Mouse (Mus musculus): ENCODE results near the gene Ndufa13.

Gene Ndufa13

GRCm38 (mm10) chr8:69877992-69878391, 24.4 kb downstream of the Ndufa13 start:
- CTCF ChIA-PET = interaction anchor here in 1 of 4 experiments (1.0 to 2.0 kb wide), 2 partner anchors 16 to 124 kb away, joined by 3 to 5 read pairs; no protein-coding TSS in a partner anchor
- POLR2A ChIA-PET = interaction anchor here in 2 of 4 experiments (0.6 to 1.2 kb wide), 3 partner anchors 9 to 29 kb away, joined by 3 to 4 read pairs (median 3); partner anchors contain the start of gene Cilp2 (in 1 of the 2)

DNA sequence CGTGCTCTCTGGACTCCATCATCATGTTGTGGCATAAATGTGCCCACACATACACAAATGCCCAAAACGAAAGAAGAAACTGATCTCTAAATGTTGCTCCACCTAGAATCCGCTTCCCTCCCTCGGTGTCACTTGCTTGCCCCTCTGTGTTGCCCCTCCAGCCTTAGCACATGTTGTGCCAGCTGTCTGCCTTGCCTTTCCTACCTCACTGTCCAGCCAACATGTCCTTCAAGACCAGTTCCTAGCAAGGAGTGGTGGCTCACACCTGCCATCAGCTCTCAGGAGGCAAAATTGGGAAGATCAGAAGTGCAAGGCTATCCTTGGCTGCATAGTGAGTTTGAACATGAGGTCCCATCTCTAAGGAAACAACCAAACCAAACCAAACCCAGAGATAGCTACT, 25.0 kb downstream of the Ndufa13 start:
- CTCF ChIA-PET = interaction anchor here in 3 of 4 experiments (0.7 to 3.1 kb wide), 4 partner anchors 13 to 160 kb away, joined by 3 to 9 read pairs (median 4); no protein-coding TSS in a partner anchor
- POLR2A ChIA-PET = interaction anchor here in 2 of 4 experiments (0.7 to 3.3 kb wide), 5 partner anchors 8 to 29 kb away, joined by 3 to 10 read pairs (median 4); no protein-coding TSS in a partner anchor

DNA sequence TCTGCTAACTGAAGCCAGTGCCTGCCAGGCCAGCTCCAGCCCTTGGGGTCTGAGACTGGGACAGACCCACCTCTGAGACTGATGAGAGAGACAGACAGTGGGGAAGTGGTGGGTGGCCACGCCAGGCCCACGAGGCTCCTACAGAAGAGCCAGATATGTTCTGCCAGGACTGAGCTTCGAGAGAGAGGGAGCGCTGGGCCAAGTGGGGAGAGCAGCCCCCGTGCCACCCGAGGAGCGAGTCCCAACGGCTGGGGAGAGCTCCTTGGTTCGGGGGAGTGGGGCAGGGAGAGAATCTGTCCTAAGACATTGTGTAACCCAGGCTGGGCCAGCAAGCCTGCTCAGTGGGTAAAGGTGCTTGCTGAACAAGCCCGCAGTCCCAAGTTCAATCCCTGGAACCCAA, 25.4 kb downstream of the Ndufa13 start:
- POLR2A ChIA-PET = interaction anchor here in 2 of 4 experiments (0.7 to 3.3 kb wide), 5 partner anchors 9 to 28 kb away, joined by 3 to 10 read pairs (median 4); no protein-coding TSS in a partner anchor
- CTCF ChIA-PET = interaction anchor here in 3 of 4 experiments (0.7 to 3.1 kb wide), 7 partner anchors 7 to 252 kb away, joined by 3 to 9 read pairs (median 4); partner anchors contain the start of gene Zfp868 (in 1 of the 3)

DNA sequence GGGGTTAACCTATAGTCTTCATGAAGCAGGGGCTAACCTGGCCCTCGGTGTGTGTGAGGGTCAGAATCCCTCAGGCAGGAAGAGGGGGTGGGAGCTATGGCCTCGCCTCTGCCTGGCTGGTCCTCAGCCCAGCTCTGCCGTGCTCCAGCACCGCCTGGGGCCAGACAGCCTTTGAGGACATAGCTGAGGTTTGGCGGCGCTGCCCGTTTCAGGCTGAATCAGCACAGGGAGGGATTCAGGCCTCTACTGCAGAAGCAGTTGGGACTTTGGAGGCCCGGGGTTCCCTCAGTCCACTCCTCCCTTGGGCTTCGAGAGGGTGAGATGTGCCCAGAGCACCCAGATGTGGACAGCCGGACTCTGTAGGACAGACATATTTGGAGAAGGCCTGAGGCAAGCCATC, 26.3 kb downstream of the Ndufa13 start:
- POLR2A ChIA-PET = interaction anchor here in 2 of 4 experiments (1.0 to 3.3 kb wide), 14 partner anchors 8 to 337 kb away, joined by 3 to 10 read pairs (median 3); partner anchors contain the start of genes Cilp2 (in 2 of the 2), Ndufa13 (in 1 of the 2), Tssk6 (in 1 of the 2) and Yjefn3 (in 1 of the 2)
- CTCF ChIA-PET = interaction anchor here in 3 of 4 experiments (1.1 to 3.1 kb wide), 11 partner anchors 8 to 547 kb away, joined by 3 to 9 read pairs (median 4); partner anchors contain the start of gene Zfp868 (in 1 of the 3)

GRCm38 (mm10) chr8:69874654-69875053, 27.7 kb downstream of the Ndufa13 start:
- ChIA-PET CTCF (interaction anchor here in 3 of 4 experiments (1.1 to 3.1 kb wide), 8 partner anchors 13 to 546 kb away, joined by 3 to 9 read pairs (median 7); no protein-coding TSS in a partner anchor), POLR2A (interaction anchor here in 3 of 4 experiments (0.8 to 3.3 kb wide), 7 partner anchors 13 to 214 kb away, joined by 3 to 10 read pairs (median 4); partner anchors contain the start of gene Cilp2 (in 1 of the 3))

DNA sequence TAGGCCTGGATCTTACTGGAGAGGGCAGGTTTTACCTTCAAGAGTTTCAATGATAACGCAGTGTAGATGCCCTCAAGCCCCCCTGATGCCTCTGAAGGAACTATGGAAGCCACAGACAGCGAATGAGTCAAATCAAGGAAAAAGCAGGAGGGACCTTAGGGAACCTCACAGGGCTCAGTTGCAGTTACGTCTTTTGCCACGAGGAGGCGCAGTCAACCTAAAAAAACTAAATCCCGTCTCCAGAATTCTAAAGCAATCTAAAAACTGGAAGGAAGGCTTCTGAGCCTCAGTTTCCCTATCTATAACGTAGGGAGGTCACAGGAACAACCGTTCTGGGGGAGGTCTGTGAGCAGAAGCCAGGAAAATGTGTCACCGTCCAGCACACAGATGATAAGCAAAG, 28.2 kb downstream of the Ndufa13 start:
- CTCF ChIA-PET = interaction anchor here in 2 of 4 experiments (1.6 to 1.7 kb wide), 2 partner anchors 16 to 127 kb away, joined by 5 to 8 read pairs; no protein-coding TSS in a partner anchor
- POLR2A ChIA-PET = interaction anchor here in 1 of 4 experiments (3.3 kb wide), 1 partner anchor 20 kb away, joined by 10 read pairs; no protein-coding TSS in a partner anchor

GRCm38 (mm10) chr8:69870907-69871306, 31.5 kb downstream of the Ndufa13 start:
- ChIA-PET CTCF (interaction anchor here in 2 of 4 experiments (1.4 to 1.5 kb wide), 2 partner anchors 20 to 246 kb away, joined by 3 read pairs; partner anchors contain the start of gene Zfp868 (in 1 of the 2)), POLR2A (no interaction called here)

GRCm38 (mm10) chr8:69870003-69870765, 32.2 kb downstream of the Ndufa13 start:
- CTCF ChIA-PET = interaction anchor here in 3 of 4 experiments (0.6 to 1.5 kb wide), 5 partner anchors 19 to 317 kb away, joined by 3 to 5 read pairs (median 3); partner anchors contain the start of gene Zfp868 (in 1 of the 3)
- POLR2A ChIA-PET = interaction anchor here in 2 of 4 experiments (0.6 to 1.2 kb wide), 4 partner anchors 9 to 35 kb away, joined by 3 read pairs; no protein-coding TSS in a partner anchor

GRCm38 (mm10) chr8:69867696-69868326, 34.5 kb downstream of the Ndufa13 start:
- POLR2A ChIA-PET = interaction anchor here in 2 of 4 experiments (0.8 to 1.4 kb wide), 2 partner anchors 9 to 242 kb away, joined by 3 read pairs; partner anchors contain the start of gene Zfp868 (in 1 of the 2)
- CTCF ChIA-PET = interaction anchor here in 1 of 4 experiments (1.4 kb wide), 1 partner anchor 243 kb away, joined by 4 read pairs; the partner anchor contains the start of gene Zfp868

DNA sequence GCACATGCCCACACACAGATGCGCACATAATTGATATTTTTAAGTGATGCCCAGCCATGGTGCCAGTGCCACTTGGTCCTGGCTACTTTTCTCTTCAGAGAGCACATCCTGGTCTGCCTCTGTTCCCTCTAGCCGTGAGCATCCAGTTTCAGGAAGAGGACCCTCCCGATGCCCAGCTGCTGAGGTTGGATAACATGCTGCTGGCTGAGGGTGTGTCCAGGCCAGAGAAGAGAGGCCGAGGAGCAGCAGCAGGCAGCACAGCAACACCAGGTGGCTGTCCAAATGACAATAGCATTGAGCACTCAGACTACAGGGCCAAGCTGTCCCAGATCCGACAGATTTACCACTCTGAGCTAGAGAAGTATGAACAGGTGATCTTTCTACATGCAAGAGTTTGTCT, 38.2 kb downstream of the Ndufa13 start:
- CTCF ChIA-PET = no interaction called here
- POLR2A ChIA-PET = interaction anchor here in 2 of 4 experiments (0.8 to 1.4 kb wide), 3 partner anchors 12 to 239 kb away, joined by 3 to 4 read pairs (median 4); partner anchors contain the start of gene Zfp868 (in 1 of the 2)

- CTCF ChIA-PET = no interaction called here
- POLR2A ChIA-PET = interaction anchor here in 1 of 4 experiments (0.8 to 1.4 kb wide), 2 partner anchors 11 to 21 kb away, joined by 3 to 4 read pairs; no protein-coding TSS in a partner anchor
These were observed 38.9 kb downstream of the Ndufa13 start for GRCm38 (mm10) chr8:69863387-69864020.

DNA sequence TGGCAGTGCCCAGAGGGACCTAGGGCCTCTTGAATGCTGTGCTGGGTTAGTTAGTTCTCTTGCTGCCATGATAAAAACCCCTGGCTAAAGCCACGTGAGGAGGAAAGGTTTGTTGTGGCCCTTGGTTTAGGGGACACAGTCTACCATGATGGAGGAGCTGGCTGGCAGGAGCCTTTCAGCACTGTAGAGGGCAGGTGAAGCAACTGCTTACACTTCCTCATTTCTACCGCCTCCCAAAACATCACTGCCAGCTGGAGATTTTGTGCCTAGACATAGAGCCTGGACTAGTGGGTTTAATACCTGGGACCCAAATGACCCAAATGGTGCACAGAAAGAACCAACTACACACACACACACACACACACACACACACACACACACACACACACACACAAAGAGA, 41.1 kb downstream of the Ndufa13 start:
- ChIA-PET POLR2A (interaction anchor here (0.6 to 2.1 kb wide), 20 partner anchors 8 to 582 kb away, joined by 3 to 11 read pairs (median 5); partner anchors contain the start of genes Zfp868 (in 2 of the 4), Lpar2 (in 1 of the 4), Pbx4 (in 1 of the 4) and Zfp963 (in 1 of the 4)), CTCF (interaction anchor here in 3 of 4 experiments (0.6 to 2.2 kb wide), 25 partner anchors 10 to 695 kb away, joined by 3 to 21 read pairs (median 5); partner anchors contain the start of genes Lpar2 (in 3 of the 3), Pbx4 (in 1 of the 3), Zfp868 (in 1 of the 3) and Zfp963 (in 1 of the 3))

DNA sequence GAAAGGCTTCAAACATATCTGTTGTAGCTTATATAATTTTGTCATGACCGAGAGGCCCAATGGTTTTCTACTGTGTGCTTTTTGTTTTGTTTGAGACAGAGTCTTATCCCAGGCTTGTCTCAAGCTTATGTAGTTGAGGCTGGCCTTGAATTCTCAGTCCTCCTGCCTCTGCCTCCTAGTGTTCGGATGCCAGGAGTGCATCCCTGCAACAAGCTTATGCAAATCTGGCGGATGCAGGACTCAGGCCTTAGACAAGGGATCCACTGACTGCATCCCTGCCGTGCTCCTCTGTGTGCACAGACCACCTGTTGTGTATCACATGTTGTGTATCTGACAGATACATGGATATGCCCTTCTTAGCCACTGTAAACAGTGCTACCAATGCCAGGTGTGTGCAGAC, 41.6 kb downstream of the Ndufa13 start:
- ChIA-PET POLR2A (interaction anchor here (0.6 to 2.1 kb wide), 24 partner anchors 9 to 352 kb away, joined by 3 to 11 read pairs (median 4); partner anchors contain the start of genes Zfp868 (in 2 of the 4), Lpar2 (in 1 of the 4), Pbx4 (in 1 of the 4) and Slc25a42 (in 1 of the 4)), CTCF (interaction anchor here (0.6 to 2.2 kb wide), 30 partner anchors 9 to 536 kb away, joined by 3 to 21 read pairs (median 5); partner anchors contain the start of genes Lpar2 (in 3 of the 4), Pbx4 (in 1 of the 4), Zfp868 (in 1 of the 4) and Zfp963 (in 1 of the 4))

GRCm38 (mm10) chr8:69853869-69854268, 48.5 kb downstream of the Ndufa13 start:
- ChIA-PET POLR2A (interaction anchor here in 2 of 4 experiments (1.0 to 1.6 kb wide), 4 partner anchors 9 to 33 kb away, joined by 3 to 5 read pairs (median 4); no protein-coding TSS in a partner anchor), CTCF (no interaction called here)

DNA sequence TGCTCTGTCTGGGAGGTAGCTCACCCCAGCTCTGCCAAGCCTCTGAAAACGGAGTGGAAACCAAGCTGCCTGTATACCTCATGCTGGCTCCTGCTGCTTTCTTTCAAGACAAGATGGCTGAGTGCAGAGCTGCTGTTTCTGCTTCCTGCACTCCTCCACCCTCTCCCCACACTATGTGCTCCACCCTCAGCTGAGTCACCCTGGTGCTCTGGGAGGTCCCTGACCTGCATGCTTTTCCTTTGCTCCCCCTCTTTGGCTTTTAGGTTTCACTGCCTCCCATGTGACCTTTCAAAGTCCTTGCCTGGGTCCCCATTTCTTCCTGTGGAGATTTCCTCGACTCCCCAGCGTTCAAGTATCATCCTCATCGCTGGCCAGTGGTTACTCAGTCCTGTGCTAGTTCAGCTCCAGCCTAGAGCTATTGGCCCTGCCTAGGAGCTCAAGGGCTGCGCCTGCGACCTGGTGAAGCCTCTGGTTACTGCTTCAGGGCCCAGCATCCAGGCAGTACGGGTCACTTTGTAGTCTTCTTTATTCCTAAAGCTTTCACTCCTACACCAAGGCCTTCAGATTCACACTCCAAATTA, 51.3 kb downstream of the Ndufa13 start:
- POLR2A ChIA-PET = interaction anchor here in 3 of 4 experiments (0.6 to 2.6 kb wide), 46 partner anchors 9 to 762 kb away, joined by 3 to 15 read pairs (median 4); partner anchors contain the start of genes Pbx4 (in 3 of the 3), Zfp868 (in 3 of the 3), Gm20422 (in 2 of the 3) and Lpar2 (in 2 of the 3)
- CTCF ChIA-PET = interaction anchor here in 3 of 4 experiments (0.5 to 2.0 kb wide), 11 partner anchors 9 to 226 kb away, joined by 3 to 17 read pairs (median 4); partner anchors contain the start of genes Pbx4 (in 1 of the 3) and Zfp868 (in 1 of the 3)

GRCm38 (mm10) chr8:69849899-69850298, 52.5 kb downstream of the Ndufa13 start:
- CTCF ChIA-PET = interaction anchor here in 2 of 4 experiments (1.2 to 2.0 kb wide), 2 partner anchors 11 kb away, joined by 10 to 12 read pairs; no protein-coding TSS in a partner anchor
- POLR2A ChIA-PET = interaction anchor here in 3 of 4 experiments (0.7 to 6.6 kb wide), 18 partner anchors 11 to 434 kb away, joined by 3 to 73 read pairs (median 5); partner anchors contain the start of genes Pbx4 (in 1 of the 3), Yjefn3 (in 1 of the 3) and Zfp963 (in 1 of the 3)

Measured in embryonic stem cell, embryonic (primary cell).